Mouse (Mus musculus): ENCODE measurements around the gene Gm35549.

GRCm38 (mm10) chr9:122856716-122857115, 12.9 kb upstream of the Gm35549 start:
- TF ChIP-seq POLR2A (IDR thresholded peaks at IDR 0.05; ENCODE audit: insufficient read depth, low read depth, low read length) (no peak), CTCF (IDR thresholded peaks at IDR 0.05; ENCODE audit: insufficient read depth, low read depth, low read length) (no peak)
